Mouse (Mus musculus) right cerebral cortex, postnatal 10 days (tissue): ENCODE results near the gene Lap3.
A peak's percentile ranks its signal among the peaks of the same experiment; 100 is the strongest.

Experiments
- DNase-seq, 2 experiments: peaks; one replicate each; pipeline ENCODE4 v3.0.0; 2021; ENCODE audit warnings: low spot score in 2 of 2

Lap3 gene

GRCm38 (mm10) chr5:45496042-45496441 is 2.9 kb downstream of the Lap3 start:
- DNase-seq, result no peak

GRCm38 (mm10) chr5:45496479-45496878 is 3.3 kb downstream of the Lap3 start:
- no peak for DNase-seq

GRCm38 (mm10) chr5:45496930-45497550 is 3.9 kb downstream of the Lap3 start:
- DNase-seq, result no peak

- no peak for DNase-seq
These were observed 4.4 kb downstream of the Lap3 start for GRCm38 (mm10) chr5:45497564-45497963.

DNA sequence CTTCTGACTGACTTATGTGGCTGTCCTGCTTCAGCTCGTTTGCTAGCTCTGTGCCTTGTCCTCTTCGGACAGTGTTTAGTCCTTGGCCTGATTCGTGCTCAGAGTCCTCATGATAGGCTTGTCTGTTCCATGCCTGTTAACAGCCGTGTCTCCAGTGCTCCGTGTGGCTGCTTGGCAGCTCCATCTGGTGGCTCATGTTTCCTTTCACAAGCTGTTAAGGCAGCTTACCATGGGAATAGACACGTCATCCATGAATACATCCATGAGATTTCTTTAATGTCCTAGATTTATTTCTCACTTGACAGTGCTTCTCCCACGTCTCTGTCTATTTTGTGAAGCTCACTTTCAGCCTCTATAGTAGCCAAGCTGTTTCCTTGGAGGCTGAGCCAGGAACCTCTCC is 16.9 kb downstream of the Lap3 start:
- DNase-seq, result peak; percentile 44 to 59

DNA sequence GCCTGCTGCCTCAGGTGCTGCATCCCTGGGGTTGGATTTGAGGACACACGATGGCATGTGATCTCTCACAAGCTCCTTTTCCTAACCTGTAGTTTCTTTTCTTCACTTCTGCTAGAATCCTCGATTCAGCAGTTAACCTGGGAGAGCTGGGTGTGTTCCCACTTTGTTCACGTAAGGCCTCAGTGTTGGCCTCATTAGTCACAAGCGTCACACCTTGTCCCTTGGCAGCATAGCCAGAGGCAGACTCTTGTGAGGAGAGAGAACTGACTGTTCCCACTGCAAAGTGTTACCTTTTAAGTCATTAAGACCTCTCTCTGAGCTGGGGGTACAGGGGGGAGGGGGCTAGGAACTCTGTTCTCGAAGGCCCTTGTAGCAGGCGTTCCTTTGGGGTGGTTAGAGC is 19.7 kb downstream of the Lap3 start:
- no peak for DNase-seq

DNA sequence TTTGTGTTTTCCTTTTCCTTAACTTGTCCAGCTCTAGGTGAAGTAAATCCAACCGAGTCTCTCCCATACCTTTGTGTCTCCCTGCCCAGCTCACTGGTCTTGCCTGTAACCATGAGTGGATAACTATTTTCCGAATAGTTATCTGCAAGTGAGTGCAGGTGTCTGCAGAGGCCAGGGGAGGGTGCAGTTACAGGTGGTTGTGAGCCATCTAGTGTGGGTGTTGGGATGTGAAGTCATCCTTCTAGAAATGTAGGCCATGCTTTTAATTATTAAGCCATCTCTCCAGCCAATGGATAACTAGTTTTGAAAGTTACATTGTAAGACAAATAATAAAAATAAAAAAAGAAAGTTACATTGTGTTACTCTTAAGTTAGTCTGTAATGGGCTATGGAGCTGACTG is 20.3 kb downstream of the Lap3 start:
- DNase-seq, result no peak

DNA sequence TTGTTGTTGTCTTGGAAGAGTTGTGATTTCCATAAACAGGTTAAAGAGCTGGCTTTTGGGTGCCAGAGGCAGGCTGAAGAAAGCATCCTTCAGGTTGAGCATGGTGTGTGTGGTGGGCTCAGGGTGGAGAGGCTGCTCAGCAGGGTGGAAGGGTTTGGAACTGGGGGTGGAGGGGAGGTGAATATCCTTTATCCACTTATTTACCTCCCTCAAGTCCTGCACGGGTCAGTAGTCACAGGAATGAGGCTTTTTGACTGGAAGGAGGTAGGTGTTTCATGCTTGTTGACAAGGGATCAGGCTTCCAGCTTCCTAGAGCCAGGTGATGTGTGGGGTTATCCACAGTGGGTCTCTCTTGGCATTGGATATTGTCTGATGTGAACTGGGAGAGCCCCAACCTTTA is 21.4 kb downstream of the Lap3 start:
- no peak for DNase-seq

DNA sequence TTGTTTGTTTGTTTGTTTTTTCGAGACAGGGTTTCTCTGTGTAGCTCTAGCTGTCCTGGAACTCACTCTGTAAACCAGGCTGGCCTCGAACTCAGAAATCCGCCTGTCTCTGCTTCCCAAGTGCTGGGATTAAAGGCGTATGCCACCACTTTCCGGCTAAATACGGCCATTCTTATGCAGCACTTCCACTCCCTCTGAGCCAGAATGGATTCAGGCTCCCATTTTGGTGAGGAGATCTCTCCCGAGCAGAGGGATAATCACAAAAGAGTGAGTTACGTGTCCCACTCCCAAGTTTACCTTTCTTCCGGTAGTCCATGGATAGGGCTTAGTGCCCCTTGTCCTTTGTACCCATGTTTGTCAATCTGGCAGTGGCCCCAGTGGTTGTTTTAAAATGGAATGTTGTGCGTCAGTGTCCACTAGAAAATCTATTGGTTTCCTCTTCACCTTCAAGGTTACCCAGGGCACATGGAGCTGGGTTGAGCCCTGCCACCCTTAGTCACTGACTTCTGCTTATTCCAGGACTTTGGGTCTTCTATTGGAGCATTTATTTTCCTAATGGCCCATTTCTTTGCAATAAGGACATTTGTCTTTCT is 22.1 kb downstream of the Lap3 start:
- no peak for DNase-seq

DNA sequence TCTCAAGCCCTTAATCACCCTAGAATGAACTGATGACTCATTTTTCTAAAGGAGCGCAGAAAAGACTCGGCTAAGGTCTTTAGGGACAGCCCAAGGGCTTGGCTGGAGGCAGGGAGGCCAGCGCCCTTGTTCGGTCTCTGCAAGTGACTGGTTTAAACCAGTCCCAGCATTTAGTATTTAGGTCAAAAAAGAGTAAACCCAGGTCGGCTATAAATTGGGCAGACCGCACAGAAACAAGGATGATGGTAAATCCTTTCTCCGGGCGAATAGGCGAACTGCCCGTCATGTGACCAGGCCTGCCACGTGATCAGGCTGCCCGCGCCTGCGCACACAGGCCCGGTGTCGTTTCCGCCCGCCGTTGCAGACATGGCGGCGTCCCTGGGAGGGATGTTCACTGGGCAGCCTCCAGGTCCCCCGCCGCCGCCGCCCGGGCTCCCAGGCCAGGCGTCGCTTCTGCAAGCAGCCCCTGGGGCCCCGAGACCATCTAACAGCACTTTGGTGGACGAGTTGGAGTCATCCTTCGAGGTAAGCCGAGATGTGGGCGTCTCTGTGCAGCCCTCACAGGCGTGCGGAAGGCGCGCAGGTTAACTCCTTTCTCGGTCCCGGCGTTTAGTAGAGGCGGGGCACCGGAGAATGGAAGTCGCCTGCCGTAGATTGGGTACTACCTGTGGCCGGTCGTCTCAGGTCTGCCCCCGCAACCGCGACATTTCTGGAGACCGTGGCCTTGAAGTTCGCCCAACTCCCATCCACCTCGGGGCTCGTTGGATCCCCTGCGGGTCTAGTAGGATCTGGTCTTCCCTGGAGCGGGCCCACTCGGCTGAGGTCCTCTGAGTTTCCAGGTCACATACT is 27.0 kb downstream of the Lap3 start, which contains the start of gene Med28:
Gene Med28 (plus strand): TSS at position 270 of the 849 bp plus-strand sequence.
- peak; percentile 97 for DNase-seq

DNA sequence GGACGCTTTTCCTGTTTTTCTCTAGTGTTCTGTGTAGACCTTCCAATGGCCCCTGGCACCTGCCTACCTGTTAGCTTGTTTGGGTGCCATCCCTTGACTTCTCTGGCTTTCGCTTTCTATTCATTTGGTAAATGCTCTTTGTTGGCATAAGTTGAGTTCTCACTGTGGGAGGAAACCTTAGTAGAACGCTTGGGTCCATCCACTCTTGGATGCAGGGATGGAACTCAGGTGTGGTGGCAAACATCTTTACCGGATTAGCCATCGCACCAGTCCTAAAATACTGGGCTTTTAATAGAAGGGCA is 27.6 kb downstream of the Lap3 start:
- DNase-seq, result no peak

DNA sequence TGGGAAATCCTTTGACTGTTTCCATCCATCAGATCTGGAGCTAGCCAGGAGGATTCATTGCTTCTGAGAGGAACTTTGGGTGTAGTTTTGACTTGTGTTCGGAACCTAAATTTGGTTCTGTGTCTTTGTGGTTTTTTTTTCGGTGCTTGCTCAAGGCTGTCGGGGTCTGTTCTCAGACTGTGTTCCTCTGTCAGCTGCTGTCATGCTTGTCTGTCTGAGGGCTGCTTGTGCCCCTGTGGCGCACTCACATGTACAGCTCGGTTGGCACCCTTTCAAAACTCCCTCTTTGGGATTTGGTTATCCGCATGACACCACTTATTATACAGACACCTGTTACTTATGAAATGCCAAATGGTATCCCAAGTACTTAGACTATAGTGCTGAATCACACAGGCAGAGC is 28.4 kb downstream of the Lap3 start:
- DNase-seq, result no peak

DNA sequence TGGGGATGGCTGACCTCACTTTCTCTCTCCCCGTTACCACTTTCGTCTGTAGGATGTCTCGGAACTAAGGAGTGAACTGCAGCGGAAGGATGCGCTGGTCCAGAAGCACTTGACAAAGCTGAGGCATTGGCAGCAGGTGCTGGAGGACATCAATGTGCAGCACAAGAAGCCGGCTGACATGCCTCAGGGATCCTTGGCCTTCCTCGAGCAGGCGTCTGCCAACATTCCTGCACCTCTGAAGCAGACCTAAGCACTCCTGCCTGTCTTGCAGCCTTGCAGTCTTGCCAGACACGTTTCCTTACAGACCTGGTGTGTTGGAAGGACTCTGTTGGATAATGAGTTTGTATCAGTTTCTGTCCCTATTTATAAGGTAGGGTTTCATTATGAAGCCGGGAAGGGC is 31.9 kb downstream of the Lap3 start:
- DNase-seq, result no peak

DNA sequence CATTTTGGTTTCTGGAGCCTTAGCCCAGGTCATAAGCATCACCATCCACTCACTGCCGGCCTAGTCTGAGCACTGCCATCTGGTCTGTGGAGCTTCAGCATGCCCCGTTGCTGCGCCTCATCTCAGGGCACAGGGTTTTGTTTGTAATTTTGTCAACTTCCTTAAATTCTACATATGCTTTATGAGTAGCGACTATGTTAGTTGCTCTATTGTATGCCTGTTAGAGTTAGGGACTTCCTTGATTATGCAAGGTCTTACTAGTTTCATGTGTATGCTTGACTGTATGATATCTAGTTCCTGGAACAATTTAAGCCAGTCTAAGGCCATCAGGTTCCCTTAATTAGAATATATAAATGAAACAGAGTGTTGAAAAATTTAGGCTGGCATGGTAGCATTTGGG is 33.2 kb downstream of the Lap3 start:
- no peak for DNase-seq

GRCm38 (mm10) chr5:45529696-45530095 is 36.5 kb downstream of the Lap3 start:
- DNase-seq, result no peak

DNA sequence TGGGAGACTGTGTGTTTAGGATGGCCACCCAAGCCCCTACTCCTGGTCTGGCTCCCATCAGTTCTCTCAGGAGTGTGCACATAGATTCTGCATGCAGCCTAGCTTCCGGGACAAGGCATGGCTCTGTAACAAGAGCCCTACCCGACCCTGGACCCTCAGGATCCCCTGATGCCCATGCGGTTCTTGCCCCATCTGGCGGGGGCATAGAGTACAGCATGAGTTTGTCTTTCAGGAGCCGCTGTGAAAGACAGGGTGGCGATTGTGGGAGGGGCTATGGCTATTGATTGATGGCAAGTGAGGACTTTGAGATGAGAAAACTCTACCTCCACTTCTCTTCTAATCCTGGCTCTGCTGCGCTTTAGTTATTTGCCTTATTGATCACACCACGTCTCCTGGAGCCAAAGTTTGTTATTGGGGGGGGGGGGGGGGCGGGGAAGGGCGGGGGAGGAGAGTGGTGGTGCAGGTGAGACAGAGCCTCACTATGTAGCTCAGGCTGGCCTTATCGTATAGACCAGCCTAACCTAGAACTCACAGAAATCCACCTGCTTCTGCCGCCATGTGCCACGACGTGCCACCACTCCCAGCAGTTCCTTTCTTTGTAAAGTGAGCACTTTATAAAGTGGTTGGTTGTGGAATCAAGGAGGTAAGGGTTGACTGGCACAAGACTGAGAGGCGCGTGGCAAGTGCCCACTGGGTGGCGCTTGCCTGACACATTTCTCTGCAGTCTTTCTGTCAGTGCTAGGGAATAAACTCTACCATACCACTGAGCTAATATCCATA is 41.3 kb downstream of the Lap3 start:
- DNase-seq, result peak; percentile 58 to 75

DNA sequence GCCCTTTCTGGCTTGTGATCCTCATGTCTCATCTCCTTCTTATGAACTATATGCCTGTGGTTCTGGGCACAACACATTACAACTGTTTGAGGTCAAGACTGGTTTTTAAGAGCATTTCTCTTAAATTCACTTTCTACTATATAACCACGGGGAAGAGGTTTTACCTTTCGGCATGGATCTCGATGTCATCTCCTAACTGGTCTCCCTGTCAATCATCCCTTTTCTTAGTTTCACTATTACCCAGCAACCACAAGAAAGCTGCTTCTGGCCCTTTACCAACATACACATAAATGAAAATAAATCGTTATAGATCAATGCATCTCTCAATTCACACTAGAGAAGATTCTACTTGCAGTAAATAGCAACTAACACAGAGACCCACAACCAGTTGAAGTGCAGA is 42.0 kb downstream of the Lap3 start:
- DNase-seq, result no peak

GRCm38 (mm10) chr5:45539502-45539901 is 46.3 kb downstream of the Lap3 start:
- no peak for DNase-seq

- no peak for DNase-seq
These were observed 50.2 kb downstream of the Lap3 start for GRCm38 (mm10) chr5:45543374-45543773.

GRCm38 (mm10) chr5:45549586-45549985 is 56.4 kb downstream of the Lap3 start:
- DNase-seq, result no peak
